Mouse (Mus musculus) liver, embryonic 13.5 days (tissue): ENCODE measurements at regions not wholly inside any gene's neighbourhood (a gene's known extent, or its start where the extent isn't known, plus 50 kb on each side); places are given as distances from the start of the nearest gene placed in this dataset.

Source experiments
- ATAC-seq: fragments of 200-750 bp; cut with Nextera tagmentation; 2 replicates; pipeline ENCODE4 v1.8.0; 2017; ENCODE audit warnings: low read depth, mild to moderate bottlenecking, moderate number of reproducible peaks, moderate library complexity
- DNase-seq: peaks from one replicate; pipeline ENCODE4 v3.0.0; 2022
- H3K27ac ChIP-seq: fragments of 300-500 bp; sonication (generic); 2 replicates; pipeline ENCODE4 v1.5.1; 2015; ENCODE audit warnings: moderate library complexity, mild to moderate bottlenecking, inconsistent platforms
- H3K27me3 ChIP-seq: fragments of 300-500 bp; sonication (generic); 2 replicates; pipeline ENCODE4 v1.6.1; 2015; ENCODE audit warnings: mild to moderate bottlenecking, inconsistent platforms
- H3K36me3 ChIP-seq: fragments of 300-500 bp; sonication (generic); 2 replicates; pipeline ENCODE4 v1.6.1; 2015; ENCODE audit warnings: mild to moderate bottlenecking, inconsistent platforms
- H3K4me1 ChIP-seq: fragments of 300-500 bp; sonication (generic); replicated peaks from 2 replicates; pipeline ENCODE4 v1.6.1; 2015; ENCODE audit warnings: inconsistent platforms
- H3K4me2 ChIP-seq: fragments of 300-500 bp; sonication (generic); 2 replicates; pipeline ENCODE4 v1.6.1; 2015; ENCODE audit warnings: inconsistent platforms, mild to moderate bottlenecking, moderate library complexity
- H3K4me3 ChIP-seq: fragments of 300-500 bp; sonication (generic); replicated peaks from 2 replicates; pipeline ENCODE4 v1.5.1; 2015; ENCODE audit warnings: mild to moderate bottlenecking, inconsistent platforms
- H3K9ac ChIP-seq: fragments of 300-500 bp; sonication (generic); 2 replicates; pipeline ENCODE4 v1.6.1; 2015; ENCODE audit warnings: mild to moderate bottlenecking, inconsistent platforms
- H3K9me3 ChIP-seq: fragments of 300-500 bp; sonication (generic); replicated peaks from 2 replicates; pipeline ENCODE4 v1.6.1; 2016; ENCODE audit warnings: inconsistent platforms
- WGBS: fragments of 180-500 bp; shearing (Covaris S2); methylation state at CpG from one replicate; pipeline ENCODE4 v1.1.7; 2015; ENCODE audit not compliant: insufficient replicate concordance; 5-methylcytosine and 5-hydroxymethylcytosine counted together

- H3K36me3 ChIP-seq = no peaks in the 10 kb centered on the region
- DNase-seq (no peak), ATAC-seq (no peak)
- H3K27ac ChIP-seq = no peak overlapping the region
- no peak overlapping the region for H3K4me3 ChIP-seq
- 61% methylated on average over 1 of the region's 1 CpGs for WGBS
- H3K4me2 ChIP-seq = no peak overlapping the region
- H3K9ac ChIP-seq = no peak overlapping the region
- no peaks in the 10 kb centered on the region for H3K4me1 ChIP-seq
- no peaks in the 10 kb centered on the region for H3K9me3 ChIP-seq
- H3K27me3 ChIP-seq = no peaks in the 10 kb centered on the region
Observed at GRCm38 (mm10) chr7:111263302-111263701, 180.5 kb upstream of the Eif4g2 start.

- Histone ChIP-seq H3K36me3 (no peaks in the 10 kb centered on the region), H3K27ac (no peak overlapping the region), H3K4me2 (no peak overlapping the region), H3K4me3 (no peak overlapping the region), H3K9me3 (no peaks in the 10 kb centered on the region), H3K9ac (no peak overlapping the region), H3K27me3 (no peaks in the 10 kb centered on the region), H3K4me1 (no peaks in the 10 kb centered on the region)
- WGBS = 64% methylated on average over 11 of the region's 11 CpGs
- ATAC-seq = no peak
- no peak for DNase-seq
Observed at GRCm38 (mm10) chr7:111259630-111260574, 177.1 kb upstream of the Eif4g2 start.

GRCm38 (mm10) chr7:111257842-111258241 is 175.0 kb upstream of the Eif4g2 start:
- Histone ChIP-seq H3K4me3 (no peak overlapping the region), H3K9me3 (no peaks in the 10 kb centered on the region), H3K4me2 (no peak overlapping the region), H3K27ac (no peak overlapping the region), H3K36me3 (no peaks in the 10 kb centered on the region), H3K9ac (no peak overlapping the region), H3K27me3 (no peaks in the 10 kb centered on the region), H3K4me1 (no peaks in the 10 kb centered on the region)
- 63% methylated on average over 2 of the region's 2 CpGs for WGBS
- ATAC-seq (no peak), DNase-seq (no peak)

- H3K36me3 ChIP-seq = no peaks in the 10 kb centered on the region
- no peak overlapping the region for H3K27ac ChIP-seq
- 47% methylated on average over 2 of the region's 2 CpGs for WGBS
Observed at GRCm38 (mm10) chr7:111256199-111256598, 173.4 kb upstream of the Eif4g2 start.

GRCm38 (mm10) chr7:111249606-111250005 is 166.8 kb upstream of the Eif4g2 start:
- Histone ChIP-seq H3K4me2 (no peak overlapping the region), H3K27me3 (no peaks in the 10 kb centered on the region), H3K27ac (no peak overlapping the region), H3K4me3 (no peak overlapping the region), H3K9me3 (no peaks in the 10 kb centered on the region), H3K9ac (no peak overlapping the region), H3K4me1 (no peaks in the 10 kb centered on the region), H3K36me3 (no peaks in the 10 kb centered on the region)
- peak; percentile 32 for DNase-seq
- no peak for ATAC-seq
- 23% methylated on average over 5 of the region's 5 CpGs for WGBS

More at GRCm38 (mm10) chr7:111256199-111256598, 173.4 kb upstream of the Eif4g2 start:
- Histone ChIP-seq H3K4me3 (no peak overlapping the region), H3K27me3 (no peaks in the 10 kb centered on the region), H3K9ac (no peak overlapping the region), H3K4me1 (no peaks in the 10 kb centered on the region), H3K4me2 (no peak overlapping the region), H3K9me3 (no peaks in the 10 kb centered on the region)
- ATAC-seq (no peak), DNase-seq (no peak)

- Histone ChIP-seq H3K4me2 (no peak overlapping the region), H3K9me3 (no peaks in the 10 kb centered on the region), H3K27ac (no peak overlapping the region), H3K4me3 (no peak overlapping the region), H3K27me3 (no peaks in the 10 kb centered on the region), H3K36me3 (no peaks in the 10 kb centered on the region), H3K4me1 (no peaks in the 10 kb centered on the region), H3K9ac (no peak overlapping the region)
- WGBS = 74% methylated on average over 8 of the region's 8 CpGs
- DNase-seq (no peak), ATAC-seq (no peak)
Observed at GRCm38 (mm10) chr7:111245488-111245887, 162.7 kb upstream of the Eif4g2 start.

GRCm38 (mm10) chr7:111245067-111245466 is 162.2 kb upstream of the Eif4g2 start:
- no peak overlapping the region for H3K9ac ChIP-seq
- H3K27me3 ChIP-seq = no peaks in the 10 kb centered on the region
- no peak overlapping the region for H3K27ac ChIP-seq
- WGBS = 62% methylated on average over 6 of the region's 6 CpGs
- H3K9me3 ChIP-seq = no peaks in the 10 kb centered on the region
- DNase-seq = no peak
- no peaks in the 10 kb centered on the region for H3K36me3 ChIP-seq
- no peaks in the 10 kb centered on the region for H3K4me1 ChIP-seq
- no peak overlapping the region for H3K4me3 ChIP-seq
- ATAC-seq = no peak
- no peak overlapping the region for H3K4me2 ChIP-seq

GRCm38 (mm10) chr7:111243831-111244230 is 161.0 kb upstream of the Eif4g2 start:
- ATAC-seq (no peak), DNase-seq (no peak)
- no peaks in the 10 kb centered on the region for H3K9me3 ChIP-seq
- 36% methylated on average over 1 of the region's 1 CpGs for WGBS
- H3K36me3 ChIP-seq = no peaks in the 10 kb centered on the region
- H3K9ac ChIP-seq = no peak overlapping the region
- no peak overlapping the region for H3K4me3 ChIP-seq
- no peaks in the 10 kb centered on the region for H3K27me3 ChIP-seq
- H3K4me1 ChIP-seq = no peaks in the 10 kb centered on the region
- H3K4me2 ChIP-seq = no peak overlapping the region
- no peak overlapping the region for H3K27ac ChIP-seq

GRCm38 (mm10) chr7:111242646-111243045 is 159.8 kb upstream of the Eif4g2 start:
- Histone ChIP-seq H3K27me3 (no peaks in the 10 kb centered on the region), H3K4me1 (no peaks in the 10 kb centered on the region), H3K4me3 (no peak overlapping the region), H3K4me2 (no peak overlapping the region), H3K36me3 (no peaks in the 10 kb centered on the region), H3K9me3 (no peaks in the 10 kb centered on the region), H3K27ac (no peak overlapping the region), H3K9ac (no peak overlapping the region)
- ATAC-seq (no peak), DNase-seq (no peak)
- WGBS = 69% methylated on average over 10 of the region's 10 CpGs

- WGBS = 26% methylated on average over 4 of the region's 4 CpGs
- Histone ChIP-seq H3K9ac (no peak overlapping the region), H3K36me3 (no peaks in the 10 kb centered on the region), H3K4me3 (no peak overlapping the region), H3K4me2 (no peak overlapping the region), H3K27me3 (no peaks in the 10 kb centered on the region), H3K9me3 (no peaks in the 10 kb centered on the region), H3K4me1 (no peaks in the 10 kb centered on the region), H3K27ac (no peak overlapping the region)
- no peak for DNase-seq
- no peak for ATAC-seq
Observed at GRCm38 (mm10) chr7:111241538-111241937, 158.7 kb upstream of the Eif4g2 start.

GRCm38 (mm10) chr7:111240234-111240826 is 157.5 kb upstream of the Eif4g2 start:
- Histone ChIP-seq H3K27me3 (no peaks in the 10 kb centered on the region), H3K4me2 (no peak overlapping the region), H3K9ac (no peak overlapping the region), H3K36me3 (no peaks in the 10 kb centered on the region), H3K4me3 (no peak overlapping the region), H3K4me1 (no peaks in the 10 kb centered on the region), H3K27ac (no peak overlapping the region), H3K9me3 (0 out of 2 replicates have a peak, but pooled peaks cover 6% of the 10 kb centered on the region)
- no peak for DNase-seq
- 73% methylated on average over 9 of the region's 9 CpGs for WGBS
- ATAC-seq = no peak
